Mouse (Mus musculus) erythroblast, embryonic 14.5 days (primary cell): ENCODE results near the gene Ankrd53.

ENCODE experiments used
- GATA1 ChIP-seq: IDR thresholded peaks from 2 replicates; pipeline ENCODE4 v1.6.1; 2012; ENCODE audit warnings: low read length, inconsistent platforms, mixed read lengths
- TAL1 ChIP-seq: IDR thresholded peaks from 3 replicates; pipeline ENCODE4 v1.6.1; 2012; ENCODE audit warnings: low read length, inconsistent platforms, mixed read lengths

- TF ChIP-seq TAL1: no peak
- no peak for TF ChIP-seq GATA1
Measured at GRCm38 (mm10) chr6:83766982-83767381, 4.5 kb downstream of the Ankrd53 start.
